Mouse (Mus musculus) G1E-ER4 (cell line): ENCODE measurements around the gene Als2. TPM values are rescaled to one million over a fixed set of nuclear protein-coding genes. Genes with fewer than 3 reads are reported as not detected.

Experiments used
- GATA1 ChIP-seq: IDR thresholded peaks from one replicate; pipeline ENCODE4 v1.8.0; 2012; ENCODE audit warnings: low read length, inconsistent platforms
- polyA plus RNA-seq: library from polyadenylated mRNA; stranded (reverse); fragments of >175 nt; gene quantifications from 2 replicates; pipeline ENCODE4 v1.2.3, GENCODE M21; 2012

The Als2 gene
- polyA plus RNA-seq, 1 experiment, result 4.3 TPM

GRCm38 (mm10) chr1:59160871-59161270, 76.2 kb downstream of the Als2 start:
- TF ChIP-seq GATA1, result no peak

- TF ChIP-seq GATA1, result no peak
Measured at GRCm38 (mm10) chr1:59159136-59159535, 77.9 kb downstream of the Als2 start.

GRCm38 (mm10) chr1:59158498-59158897, 78.5 kb downstream of the Als2 start:
- no peak for TF ChIP-seq GATA1

GRCm38 (mm10) chr1:59157846-59158245, 79.2 kb downstream of the Als2 start:
- no peak for TF ChIP-seq GATA1

- TF ChIP-seq GATA1, result no peak
Measured at GRCm38 (mm10) chr1:59152346-59152745, 84.7 kb downstream of the Als2 start.

- no peak for TF ChIP-seq GATA1
Measured at GRCm38 (mm10) chr1:59150542-59150941, 86.5 kb downstream of the Als2 start.

- TF ChIP-seq GATA1, result no peak
Measured at GRCm38 (mm10) chr1:59144543-59144942, 92.5 kb downstream of the Als2 start.

- no peak for TF ChIP-seq GATA1
Measured at GRCm38 (mm10) chr1:59142809-59143208, 94.2 kb downstream of the Als2 start.

GRCm38 (mm10) chr1:59134419-59134818, 102.6 kb downstream of the Als2 start:
- no peak for TF ChIP-seq GATA1

- no peak for TF ChIP-seq GATA1
Measured at GRCm38 (mm10) chr1:59128879-59129278, 108.2 kb downstream of the Als2 start.

GRCm38 (mm10) chr1:59125558-59125957, 111.5 kb downstream of the Als2 start:
- no peak for TF ChIP-seq GATA1

GRCm38 (mm10) chr1:59119720-59120457, 117.1 kb downstream of the Als2 start, which contains the start of gene Tmem237:
Tmem237 (minus strand) TSS chr1:59120408.
- no peak for TF ChIP-seq GATA1

Other genes with a start within 250 kb of the Als2 start
- gene C2cd6, start 142.3 kb downstream of the Als2 start, polyA plus RNA-seq, result not detected in 2 replicates
- 3.6 and 4.4 TPM in 2 replicates for gene Tmem237, start 116.8 kb downstream of the Als2 start, polyA plus RNA-seq
- 0.11 TPM in 1 of 2 replicates, not detected in the other for gene Mpp4, start 73.8 kb downstream of the Als2 start, polyA plus RNA-seq
- not detected in 2 replicates for gene Cdk15, start 19.7 kb upstream of the Als2 start, polyA plus RNA-seq
- gene Fzd7, start 245.2 kb upstream of the Als2 start, polyA plus RNA-seq, result 42.2 and 50.9 TPM in 2 replicates